Mouse (Mus musculus) spleen, adult 2 months (tissue): Measurements from ENCODE around the gene Sycn. TPM values are rescaled to one million over a fixed set of nuclear protein-coding genes. Genes with fewer than 3 reads are reported as not detected.
"Not testable (repeated sequence)": the region's sequence is repeated elsewhere in the genome, so short reads cannot be mapped to it uniquely, and the experiment has no call there.

ENCODE experiments used
- DNase-seq, 2 experiments: peaks; one replicate each; pipeline versions ENCODE4 v3.0.0 to v3.0.0-alpha.2; 2012 to 2021; ENCODE audit warnings: low spot score in 2 of 2, low read depth in 1 of 2
- H3K27ac ChIP-seq: fragments of 200-500 bp; 2 replicates; pipeline ENCODE4 v1.5.1; 2012; ENCODE audit warnings: low read length, inconsistent platforms; ENCODE audit not compliant: insufficient read depth
- H3K27me3 ChIP-seq: fragments of 200-500 bp; 2 replicates; pipeline ENCODE4 v1.6.1; 2012; ENCODE audit warnings: mild to moderate bottlenecking, moderate library complexity, low read length, inconsistent platforms; ENCODE audit not compliant: control insufficient read depth, insufficient read depth
- H3K36me3 ChIP-seq: fragments of 200-500 bp; 2 replicates; pipeline ENCODE4 v1.6.1; 2012; ENCODE audit warnings: mild to moderate bottlenecking, low read length, inconsistent platforms; ENCODE audit not compliant: control insufficient read depth, insufficient read depth
- H3K4me1 ChIP-seq: fragments of 200-500 bp; 2 replicates; pipeline ENCODE4 v1.6.1; 2011; ENCODE audit warnings: inconsistent platforms; ENCODE audit not compliant: control insufficient read depth, insufficient read depth, insufficient read length
- H3K4me3 ChIP-seq: fragments of 200-500 bp; 2 replicates; pipeline ENCODE4 v1.5.1; 2011; ENCODE audit warnings: mild to moderate bottlenecking, inconsistent platforms; ENCODE audit not compliant: insufficient read depth, insufficient read length; ENCODE audit errors: extremely low read depth
- CTCF ChIP-seq: fragments of 200-500 bp; IDR thresholded peaks from 2 replicates; pipeline ENCODE4 v1.5.1; 2011; ENCODE audit warnings: mild to moderate bottlenecking, inconsistent platforms; ENCODE audit not compliant: insufficient read depth, insufficient read length, insufficient replicate concordance; ENCODE audit errors: extremely low read depth
- POLR2A ChIP-seq: fragments of 200-500 bp; IDR thresholded peaks from 2 replicates; pipeline ENCODE4 v1.6.1; 2011; ENCODE audit warnings: low read depth, low read length, inconsistent platforms
- WGBS: fragments of 180-500 bp; shearing (Covaris S2); methylation state at CpG from one replicate; pipeline ENCODE4 v1.1.7; 2018; 5-methylcytosine and 5-hydroxymethylcytosine counted together
- polyA plus RNA-seq: library from polyadenylated mRNA; depleted of rRNA; stranded (reverse); fragments of >200 nt; gene quantifications from 2 replicates; pipeline ENCODE4 v1.2.3, GENCODE M21; 2012; rRNA removed

The Sycn gene
- 3,549 and 8,446 TPM in 2 replicates for polyA plus RNA-seq

- no peaks in the 10 kb centered on the region for H3K4me1 ChIP-seq
- no peak within 1 kb of the TSS for H3K4me3 ChIP-seq
- TF ChIP-seq POLR2A (no peak), CTCF (no peak)
- no peak for DNase-seq
- WGBS: 83% methylated on average over 4 of the region's 4 CpGs
- H3K27me3 ChIP-seq: no peaks in the 10 kb centered on the region
- H3K36me3 ChIP-seq: no peaks in the 10 kb centered on the region
- no peak within 1 kb of the TSS for H3K27ac ChIP-seq
Observed at GRCm38 (mm10) chr7:28540526-28540925, at the start of gene Sycn. Gene Sycn (plus strand): TSS chr7:28540885.

DNA sequence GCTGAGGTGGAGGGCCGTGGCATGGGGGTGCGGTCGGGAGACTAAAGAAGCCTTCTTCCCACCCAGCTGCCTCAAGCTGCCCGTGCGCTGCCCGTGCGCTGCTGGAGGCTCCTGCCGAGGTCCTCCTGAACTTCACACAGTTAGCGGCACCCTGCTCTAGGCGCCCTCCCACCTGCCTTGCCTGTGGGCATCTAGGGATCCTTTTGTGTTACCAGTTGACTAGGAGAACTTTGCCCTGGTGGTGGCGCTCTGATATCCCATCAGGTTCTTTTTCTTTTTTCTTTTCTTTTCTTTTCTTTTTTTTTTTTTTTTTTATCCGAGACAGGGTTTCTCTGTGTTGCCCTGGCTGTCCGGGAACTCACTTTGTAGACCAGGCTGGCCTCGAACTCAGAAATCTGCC, 49.8 kb upstream of the Sycn start:
- no peak for DNase-seq
- WGBS: 50% methylated on average over 14 of the region's 14 CpGs
- TF ChIP-seq POLR2A: no peak
- TF ChIP-seq CTCF: no peak
- no peaks in the 10 kb centered on the region for H3K36me3 ChIP-seq
- no peaks in the 10 kb centered on the region for H3K4me1 ChIP-seq
- H3K27ac ChIP-seq: no peak overlapping the region
- no peak overlapping the region for H3K4me3 ChIP-seq
- peaks cover 1% of the 10 kb centered on the region; the same call in 1 of the 2 replicates for H3K27me3 ChIP-seq

DNA sequence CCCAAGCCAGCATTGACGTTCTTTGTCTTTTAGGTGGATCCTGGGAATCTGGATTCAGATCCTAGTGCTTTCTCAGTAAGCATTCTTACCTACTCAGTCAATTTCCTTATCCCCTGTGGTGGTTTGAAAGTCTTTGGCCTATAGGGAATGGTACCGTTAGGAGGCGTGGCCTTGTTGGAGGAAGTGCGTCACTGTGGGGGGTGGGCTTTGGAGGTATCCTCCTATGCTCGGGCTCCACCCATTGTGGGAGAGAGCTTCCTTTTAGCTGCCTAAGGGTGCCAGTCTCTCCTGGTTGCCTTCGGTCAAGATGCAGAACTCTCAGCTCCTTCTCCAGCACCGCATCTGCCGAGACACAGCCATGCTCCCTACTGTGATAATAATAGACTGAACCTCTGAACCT, 48.4 kb upstream of the Sycn start:
- no peaks in the 10 kb centered on the region for H3K36me3 ChIP-seq
- no peak overlapping the region for H3K27ac ChIP-seq
- TF ChIP-seq POLR2A (no peak), CTCF (no peak)
- DNase-seq: no peak
- no peaks in the 10 kb centered on the region for H3K4me1 ChIP-seq
- 87% methylated on average over 8 of the region's 8 CpGs for WGBS
- H3K4me3 ChIP-seq: no peak overlapping the region
- peaks cover 1% of the 10 kb centered on the region; the same call in 1 of the 2 replicates for H3K27me3 ChIP-seq

DNA sequence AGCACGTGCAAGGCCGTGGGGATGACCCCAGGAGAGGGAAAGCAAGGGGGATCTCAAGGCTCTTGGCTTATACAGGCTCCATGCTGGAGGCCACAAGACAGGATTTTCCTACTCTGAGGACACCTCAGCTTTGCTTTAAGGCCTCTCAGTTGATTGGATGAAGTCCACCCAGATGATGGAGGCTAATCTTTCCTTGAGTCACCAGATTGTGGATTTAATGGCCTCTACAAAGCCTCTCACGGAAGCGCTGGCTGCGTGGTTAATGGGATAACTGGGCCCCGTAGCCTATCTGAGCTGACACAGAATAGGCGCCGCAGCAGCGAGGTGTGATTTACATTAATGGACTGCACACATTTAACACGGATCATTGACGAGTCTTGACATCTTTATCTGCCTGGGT, 45.3 kb upstream of the Sycn start:
- no peaks in the 10 kb centered on the region for H3K36me3 ChIP-seq
- TF ChIP-seq POLR2A (no peak), CTCF (no peak)
- H3K27me3 ChIP-seq: no peaks in the 10 kb centered on the region
- no peak for DNase-seq
- H3K27ac ChIP-seq: no peak overlapping the region
- no peaks in the 10 kb centered on the region for H3K4me1 ChIP-seq
- H3K4me3 ChIP-seq: no peak overlapping the region
- WGBS: 89% methylated on average over 11 of the region's 11 CpGs

GRCm38 (mm10) chr7:28505585-28505984, 35.1 kb upstream of the Sycn start:
- DNase-seq: no peak
- Histone ChIP-seq H3K4me1 (no peaks in the 10 kb centered on the region), H3K27me3 (no peaks in the 10 kb centered on the region), H3K27ac (no peak overlapping the region), H3K4me3 (no peak overlapping the region), H3K36me3 (no peaks in the 10 kb centered on the region)
- 7% methylated on average over 5 of the region's 5 CpGs for WGBS
- no peak for TF ChIP-seq POLR2A
- TF ChIP-seq CTCF: no peak

GRCm38 (mm10) chr7:28509121-28509520, 31.6 kb upstream of the Sycn start:
- H3K27me3 ChIP-seq, H3K36me3 ChIP-seq, H3K4me3 ChIP-seq, H3K27ac ChIP-seq, H3K4me1 ChIP-seq, DNase-seq: not testable (repeated sequence)
- WGBS: 92% methylated on average over 2 of the region's 2 CpGs

DNA sequence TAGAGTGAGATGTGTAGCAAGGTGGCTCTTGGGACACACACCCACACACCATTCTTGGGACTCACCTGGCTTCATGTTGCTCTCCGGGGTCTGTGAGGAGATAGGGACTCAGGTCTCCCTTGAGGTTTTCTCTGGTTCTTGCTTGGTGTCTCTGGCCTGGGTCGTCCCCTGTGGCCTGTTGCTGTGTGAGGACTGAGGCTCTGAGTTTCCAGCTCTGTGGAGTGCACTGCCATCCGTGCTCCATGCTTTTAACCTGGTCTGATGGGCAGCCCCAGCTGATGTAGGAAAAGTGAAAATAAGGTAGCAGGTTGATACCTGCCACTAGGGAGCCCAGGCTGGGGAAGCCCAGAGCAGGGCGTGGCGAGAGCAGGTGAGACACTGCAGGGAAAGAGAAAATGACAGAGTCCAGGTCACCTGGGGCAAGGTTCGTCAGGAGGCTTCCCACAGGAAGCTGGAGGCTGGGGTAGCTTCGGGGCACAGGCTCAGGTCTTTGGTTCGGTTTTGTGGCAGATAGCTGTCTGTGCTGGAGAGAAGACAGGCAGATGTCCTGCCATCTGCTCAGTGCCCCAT, 30.2 kb upstream of the Sycn start, which contains the start of gene Ifnl2:
TSS of gene Ifnl2 (minus strand) at position 51 of the 570 bp plus-strand sequence.
- not testable (repeated sequence) for H3K36me3 ChIP-seq, DNase-seq, H3K27ac ChIP-seq, H3K27me3 ChIP-seq, H3K4me1 ChIP-seq, H3K4me3 ChIP-seq
- 61% methylated on average over 8 of the region's 8 CpGs for WGBS
